Mouse (Mus musculus) activated CD4-positive, CD25-positive, alpha-beta regulatory T cell (primary cell): ENCODE data around the gene Tpd52l1. TPM values are rescaled to one million over a fixed set of nuclear protein-coding genes. Genes with fewer than 3 reads are reported as not detected.

Experiments
- polyA plus RNA-seq, 2 experiments: library from polyadenylated mRNA; unstranded; fragments of 100-300 nt; shearing (Covaris generic); gene quantifications; one replicate each; pipeline ENCODE4 v1.2.1; 2017

Gene Tpd52l1
- not detected for polyA plus RNA-seq

GRCm38 (mm10) chr10:31445291-31446124, at the start of gene Tpd52l1:
Gene Tpd52l1 (minus strand): TSS chr10:31445958.

DNA sequence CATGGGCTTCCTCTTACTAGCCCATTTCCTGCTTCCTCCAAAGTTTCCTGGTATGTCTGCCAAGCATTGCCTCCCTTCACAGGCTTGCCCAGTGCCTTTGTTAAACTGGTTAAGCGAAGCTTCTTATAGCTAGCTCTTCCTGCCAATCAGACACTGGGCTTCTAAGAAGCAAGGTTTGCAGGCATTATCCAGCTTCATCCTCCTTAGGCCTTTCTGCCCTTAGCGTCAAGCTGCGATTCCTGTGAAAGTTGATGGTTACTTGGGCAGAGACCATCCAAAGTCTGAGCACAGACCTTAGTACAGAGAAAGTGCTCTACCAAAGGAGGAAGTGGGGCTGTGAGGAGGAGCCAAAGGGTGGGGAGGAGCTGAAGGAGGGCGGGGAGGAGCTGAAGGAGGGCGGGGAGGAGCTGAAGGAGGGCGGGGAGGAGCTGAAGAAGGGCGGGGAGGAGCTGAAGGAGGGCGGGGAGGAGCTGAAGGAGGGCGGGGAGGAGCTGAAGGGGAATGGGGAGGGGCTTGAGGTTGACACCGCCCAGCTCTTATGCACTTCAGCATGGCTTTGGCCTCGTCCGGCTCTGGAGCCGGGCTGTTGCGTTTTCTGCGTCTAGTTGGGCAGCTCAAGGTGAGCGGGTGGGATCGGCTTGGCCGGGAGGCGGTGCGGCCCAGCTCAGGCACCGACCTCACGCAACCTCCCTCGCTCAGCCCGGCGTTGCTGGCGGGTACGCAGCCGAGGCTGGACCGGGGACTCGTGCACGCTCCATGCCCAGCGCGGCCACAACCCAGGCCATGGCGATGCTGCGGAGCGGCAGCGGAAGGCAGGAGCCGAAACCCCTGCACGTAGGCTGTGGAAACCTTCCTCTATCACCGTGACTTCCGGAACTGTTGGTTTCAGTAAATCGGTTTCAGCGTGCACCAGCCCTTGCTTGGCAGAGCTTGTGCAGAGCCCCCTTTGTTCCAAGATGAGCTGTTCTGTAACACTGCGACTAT, 132.6 kb downstream of the Tpd52l1 start, which contains the start of gene Hddc2:
TSS of gene Hddc2 (plus strand) at position 519 of the 984 bp plus-strand sequence.

Other genes starting within 250 kb of the Tpd52l1 start
- gene Hddc2, start 132.6 kb downstream of the Tpd52l1 start, polyA plus RNA-seq = 10 to 100 TPM; 52.9 to 74.2 TPM
- not detected for gene Rnf217, start 163.2 kb upstream of the Tpd52l1 start, polyA plus RNA-seq